Mouse (Mus musculus): ENCODE data around the gene Igsf11. TPM values are rescaled to one million over a fixed set of nuclear protein-coding genes. Genes with fewer than 3 reads are reported as not detected.

The Igsf11 gene
- polyA plus RNA-seq, 1 experiment from 2014 or later: 4.3 TPM

DNA sequence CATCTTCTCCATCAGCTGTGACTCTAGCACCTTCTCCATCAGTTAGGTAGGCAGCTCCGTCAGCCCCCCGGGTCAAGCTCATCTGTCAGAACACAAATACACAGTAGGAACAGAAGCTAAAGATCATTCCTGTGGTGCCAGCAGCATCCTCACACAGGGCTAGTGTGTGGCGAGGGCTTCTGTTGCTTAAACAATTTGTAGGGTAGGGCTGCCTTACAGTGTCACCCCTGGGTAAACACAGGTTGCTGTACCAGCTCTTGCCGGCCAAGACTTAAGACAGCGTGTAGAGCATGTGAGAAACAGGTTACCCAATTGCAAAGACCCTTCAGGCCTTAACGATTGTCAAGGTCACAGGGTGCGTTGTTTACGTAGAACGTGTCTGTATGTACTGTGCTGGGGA lies 15.8 kb downstream of the Igsf11 start:
- H3K4me1 ChIP-seq (replicated peaks): peaks cover 17% of the 10 kb centered on the region
- H3K9ac ChIP-seq: no peak overlapping the region
- no peak overlapping the region for H3K4me3 ChIP-seq
- no peak overlapping the region for H3K4me2 ChIP-seq
- H3K36me3 ChIP-seq: no peaks in the 10 kb centered on the region
- no peaks in the 10 kb centered on the region for H3K9me3 ChIP-seq
- H3K27me3 ChIP-seq: peaks cover 13% of the 10 kb centered on the region
- 0 out of 2 replicates have a peak, but pooled peaks have one; percentile 37 for ATAC-seq (ENCODE audit: low FRiP score, low read depth)
- no peak overlapping the region for H3K27ac ChIP-seq (replicated peaks)
- WGBS: 65% methylated on average over 9 of the region's 9 CpGs

DNA sequence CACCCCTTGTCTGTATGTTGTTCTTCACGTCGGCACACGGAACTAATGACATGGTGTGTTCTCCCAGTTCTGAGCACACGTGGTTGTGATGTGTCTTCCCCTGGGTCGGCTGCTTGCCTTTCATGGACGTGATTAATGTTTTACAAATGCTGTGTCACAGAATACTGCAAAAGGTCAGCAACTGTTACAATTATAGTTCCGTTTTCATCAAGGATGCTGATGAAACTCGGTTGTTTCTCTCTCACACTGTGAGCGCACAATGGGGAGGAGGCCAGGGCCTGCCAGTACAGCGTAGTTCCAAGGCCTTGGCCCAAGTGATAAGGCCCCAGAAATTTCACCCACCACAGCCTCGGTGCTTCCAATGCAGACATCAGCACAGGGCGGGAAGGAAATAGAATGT lies 17.0 kb downstream of the Igsf11 start:
- no peak overlapping the region for H3K4me3 ChIP-seq
- ATAC-seq (ENCODE audit: low FRiP score, low read depth): no peak
- no peak overlapping the region for H3K27ac ChIP-seq (replicated peaks)
- H3K4me1 ChIP-seq (replicated peaks): peaks cover 15% of the 10 kb centered on the region
- H3K9ac ChIP-seq: no peak overlapping the region
- no peaks in the 10 kb centered on the region for H3K9me3 ChIP-seq
- peaks cover 5% of the 10 kb centered on the region for H3K27me3 ChIP-seq
- H3K4me2 ChIP-seq: no peak overlapping the region
- no peaks in the 10 kb centered on the region for H3K36me3 ChIP-seq
- 59% methylated on average over 12 of the region's 12 CpGs for WGBS

DNA sequence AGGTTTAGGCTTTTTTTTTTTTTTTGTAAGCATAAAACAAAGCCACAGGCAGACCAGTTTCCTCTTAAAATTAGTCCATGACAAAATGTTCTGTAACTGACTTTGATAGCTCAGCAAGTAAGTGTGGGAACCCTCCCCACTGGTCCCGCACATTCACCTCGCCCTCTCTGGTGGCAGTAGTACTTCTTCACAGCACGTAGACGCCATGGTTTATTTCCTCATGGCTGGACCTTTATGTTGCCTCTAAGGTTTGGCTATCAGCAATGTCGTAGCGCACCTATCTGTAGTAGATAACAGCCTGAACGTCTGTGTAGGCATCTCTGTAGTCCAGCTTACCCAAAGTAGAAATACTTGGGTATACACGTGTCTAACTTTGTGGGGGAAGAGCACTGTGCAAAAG lies 17.6 kb downstream of the Igsf11 start:
- H3K4me3 ChIP-seq: no peak overlapping the region
- peaks cover 5% of the 10 kb centered on the region; the same call in 1 of the 2 replicates for H3K27me3 ChIP-seq
- no peak overlapping the region for H3K9ac ChIP-seq
- WGBS: 90% methylated on average over 8 of the region's 8 CpGs
- no peak for ATAC-seq (ENCODE audit: low FRiP score, low read depth)
- no peak overlapping the region for H3K27ac ChIP-seq (replicated peaks)
- no peaks in the 10 kb centered on the region for H3K9me3 ChIP-seq
- H3K4me1 ChIP-seq (replicated peaks): peaks cover 15% of the 10 kb centered on the region
- H3K4me2 ChIP-seq: no peak overlapping the region
- no peaks in the 10 kb centered on the region for H3K36me3 ChIP-seq

DNA sequence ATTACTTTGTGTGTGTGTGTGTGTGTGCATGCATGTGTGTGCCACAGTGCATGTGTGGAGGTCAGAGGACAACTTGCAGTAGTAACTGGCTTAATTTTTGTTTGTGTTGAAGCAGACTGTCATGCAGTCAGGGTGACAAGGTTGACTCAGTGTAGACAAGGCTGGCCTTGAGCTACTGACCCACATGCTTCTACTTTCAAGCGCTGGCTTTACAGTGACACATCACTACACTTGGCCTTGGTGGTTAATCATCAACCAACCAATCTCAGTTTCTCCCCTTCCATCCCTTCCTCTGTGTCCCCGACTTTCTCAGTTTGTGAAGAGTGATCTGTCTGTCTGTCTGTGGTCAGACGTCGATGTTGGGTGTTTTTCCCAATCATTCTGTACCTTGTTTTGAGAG lies 23.0 kb downstream of the Igsf11 start:
- Histone ChIP-seq H3K9ac (no peak overlapping the region), H3K27me3 (no peaks in the 10 kb centered on the region), H3K9me3 (no peaks in the 10 kb centered on the region), H3K4me2 (no peak overlapping the region), H3K27ac (replicated peaks) (no peak overlapping the region), H3K4me1 (replicated peaks) (no peaks in the 10 kb centered on the region), H3K36me3 (no peaks in the 10 kb centered on the region), H3K4me3 (no peak overlapping the region)
- no peak for ATAC-seq (ENCODE audit: low FRiP score, low read depth)
- 90% methylated on average over 4 of the region's 4 CpGs for WGBS

DNA sequence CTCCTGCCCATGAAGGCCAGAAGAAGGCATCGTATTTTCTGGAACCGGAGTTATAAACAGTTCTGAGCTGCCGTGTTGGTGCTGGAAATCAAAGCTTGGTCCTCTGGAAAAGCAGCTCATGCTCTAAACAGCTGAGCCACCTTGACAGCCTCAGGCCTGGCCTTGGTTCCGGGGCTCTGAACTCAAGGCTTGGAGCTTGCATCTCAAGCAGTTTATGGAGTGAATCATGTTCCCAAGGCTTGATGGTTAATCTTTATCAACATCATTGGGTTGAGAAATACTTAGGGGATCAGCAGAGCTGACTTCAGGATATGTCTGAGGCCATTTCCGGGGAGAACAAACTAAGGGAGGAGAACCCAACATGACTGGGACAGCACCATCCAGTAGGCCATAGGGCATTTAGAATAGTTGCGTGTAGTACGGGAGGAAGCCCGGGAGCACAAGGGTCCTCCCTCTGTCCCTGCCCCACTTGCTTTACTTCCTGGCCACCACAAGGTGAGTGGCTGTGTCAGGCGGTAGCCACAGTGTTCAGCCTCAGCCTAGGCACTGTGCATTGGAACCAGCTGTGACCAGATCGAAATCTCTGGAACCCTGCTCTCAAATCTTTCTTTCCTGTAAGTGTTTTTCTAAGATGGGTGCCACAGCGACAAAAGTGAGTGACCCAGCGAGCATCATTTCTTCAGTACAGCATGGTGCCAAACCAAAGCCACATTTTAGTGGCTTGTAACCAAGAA lies 23.7 kb downstream of the Igsf11 start:
- no peak overlapping the region for H3K9ac ChIP-seq
- H3K4me3 ChIP-seq: no peak overlapping the region
- H3K4me2 ChIP-seq: no peak overlapping the region
- no peak for ATAC-seq (ENCODE audit: low FRiP score, low read depth)
- H3K9me3 ChIP-seq: no peaks in the 10 kb centered on the region
- WGBS: 96% methylated on average over 12 of the region's 12 CpGs
- H3K4me1 ChIP-seq (replicated peaks): no peaks in the 10 kb centered on the region; the same call in 1 of the 2 replicates
- H3K27me3 ChIP-seq: no peaks in the 10 kb centered on the region
- no peak overlapping the region for H3K27ac ChIP-seq (replicated peaks)
- H3K36me3 ChIP-seq: no peaks in the 10 kb centered on the region

DNA sequence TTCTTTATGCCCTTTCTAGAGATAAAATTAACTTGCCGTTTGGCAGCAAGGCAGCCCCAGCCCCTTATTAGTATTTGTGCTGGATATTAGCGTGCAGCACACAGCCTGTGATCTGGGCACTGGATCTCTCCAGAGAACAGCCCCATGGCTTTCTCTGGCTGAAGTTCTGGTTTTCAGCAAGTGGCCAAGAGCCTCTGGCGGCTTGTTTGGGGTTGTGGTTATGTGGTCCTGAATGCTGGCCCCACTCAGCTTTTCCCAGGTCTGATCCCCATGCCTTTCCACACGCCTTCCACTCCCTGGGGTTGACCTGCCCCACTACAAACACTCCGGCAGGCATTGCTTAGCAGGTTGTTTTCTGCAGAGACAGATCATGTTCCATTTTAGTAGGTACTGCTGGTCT lies 24.4 kb downstream of the Igsf11 start:
- ATAC-seq (ENCODE audit: low FRiP score, low read depth): no peak
- no peak overlapping the region for H3K9ac ChIP-seq
- H3K4me1 ChIP-seq (replicated peaks): no peaks in the 10 kb centered on the region; the same call in 1 of the 2 replicates
- no peaks in the 10 kb centered on the region for H3K27me3 ChIP-seq
- no peak overlapping the region for H3K27ac ChIP-seq (replicated peaks)
- 84% methylated on average over 5 of the region's 5 CpGs for WGBS
- H3K9me3 ChIP-seq: no peaks in the 10 kb centered on the region
- H3K36me3 ChIP-seq: no peaks in the 10 kb centered on the region
- H3K4me2 ChIP-seq: no peak overlapping the region
- H3K4me3 ChIP-seq: no peak overlapping the region

DNA sequence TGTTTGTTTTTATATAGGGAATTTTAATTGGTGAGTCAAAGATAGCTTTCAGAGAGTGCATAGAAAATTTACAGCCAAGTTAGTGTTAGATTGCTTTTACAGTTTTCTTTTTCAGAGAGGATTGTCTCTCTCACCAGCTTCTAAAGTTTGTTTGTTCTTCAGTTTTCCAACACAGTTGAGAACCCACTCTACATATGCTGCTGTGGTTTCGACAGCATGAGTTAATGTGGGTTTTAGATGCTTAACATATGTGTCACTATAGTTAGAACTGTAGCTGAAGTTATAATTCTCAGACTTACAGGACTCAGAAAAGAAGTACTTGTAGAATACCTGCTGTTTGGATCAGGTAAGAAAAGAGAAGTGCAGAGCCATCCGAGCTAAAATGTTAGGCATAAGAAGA lies 25.6 kb downstream of the Igsf11 start:
- Histone ChIP-seq H3K4me3 (no peak overlapping the region), H3K27ac (replicated peaks) (no peak overlapping the region), H3K4me2 (no peak overlapping the region), H3K9me3 (no peaks in the 10 kb centered on the region), H3K27me3 (no peaks in the 10 kb centered on the region), H3K9ac (no peak overlapping the region), H3K36me3 (no peaks in the 10 kb centered on the region), H3K4me1 (replicated peaks) (no peaks in the 10 kb centered on the region; the same call in 1 of the 2 replicates)
- 94% methylated on average over 2 of the region's 2 CpGs for WGBS
- no peak for ATAC-seq (ENCODE audit: low FRiP score, low read depth)

DNA sequence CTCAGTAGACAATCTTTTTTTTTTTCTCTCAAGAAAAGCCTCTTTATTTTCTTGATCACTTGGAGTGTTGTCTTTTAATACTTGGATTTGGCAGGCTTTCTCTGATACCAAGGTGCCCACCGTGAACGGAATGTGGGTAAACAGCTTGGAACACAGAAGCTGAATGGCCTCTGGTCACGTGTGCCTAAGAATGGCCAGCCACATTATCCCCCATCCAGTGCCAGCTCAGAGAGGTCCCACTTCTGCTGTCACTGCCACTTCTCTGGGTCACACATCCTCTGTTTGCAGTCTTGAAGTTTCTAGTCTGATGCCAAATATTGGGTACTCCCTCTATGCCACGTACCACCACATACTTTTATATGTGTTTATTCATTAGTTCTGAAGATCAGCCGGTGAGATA lies 28.0 kb downstream of the Igsf11 start:
- no peaks in the 10 kb centered on the region for H3K9me3 ChIP-seq
- no peak overlapping the region for H3K4me2 ChIP-seq
- no peaks in the 10 kb centered on the region for H3K36me3 ChIP-seq
- no peak overlapping the region for H3K9ac ChIP-seq
- no peak overlapping the region for H3K4me3 ChIP-seq
- 69% methylated on average over 5 of the region's 5 CpGs for WGBS
- ATAC-seq (ENCODE audit: low FRiP score, low read depth): peak; percentile 78
- no peak overlapping the region for H3K27ac ChIP-seq (replicated peaks)
- H3K27me3 ChIP-seq: no peaks in the 10 kb centered on the region
- peaks cover 9% of the 10 kb centered on the region for H3K4me1 ChIP-seq (replicated peaks)

DNA sequence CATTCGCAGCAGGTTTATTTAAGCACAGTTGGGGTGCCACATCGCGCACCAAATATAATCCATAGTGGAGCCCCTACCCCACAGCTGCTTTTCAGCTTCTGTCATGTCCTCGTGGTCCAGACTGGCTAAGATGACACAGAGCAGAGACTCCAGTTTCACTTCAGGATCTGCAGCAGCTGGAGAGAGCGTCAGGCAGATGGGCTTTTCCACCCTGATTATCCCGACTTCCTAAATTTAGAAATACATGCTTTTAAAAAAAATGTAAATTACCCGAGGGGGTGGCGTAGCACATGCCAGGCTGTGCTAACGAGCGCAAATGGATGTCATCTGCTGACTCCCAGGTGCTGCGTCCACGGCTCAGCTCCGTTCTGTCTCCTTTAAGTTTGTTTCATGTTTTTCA lies 32.5 kb downstream of the Igsf11 start:
- Histone ChIP-seq H3K36me3 (no peaks in the 10 kb centered on the region), H3K27me3 (no peaks in the 10 kb centered on the region), H3K9me3 (no peaks in the 10 kb centered on the region), H3K9ac (no peak overlapping the region), H3K4me2 (peak overlapping the region; percentile 41), H3K4me1 (replicated peaks) (peaks cover 9% of the 10 kb centered on the region), H3K4me3 (no peak overlapping the region), H3K27ac (replicated peaks) (no peak overlapping the region; the same call in 1 of the 2 replicates)
- peak; percentile 59; the same call in 1 of the 2 replicates for ATAC-seq (ENCODE audit: low FRiP score, low read depth)
- 38% methylated on average over 13 of the region's 13 CpGs for WGBS

DNA sequence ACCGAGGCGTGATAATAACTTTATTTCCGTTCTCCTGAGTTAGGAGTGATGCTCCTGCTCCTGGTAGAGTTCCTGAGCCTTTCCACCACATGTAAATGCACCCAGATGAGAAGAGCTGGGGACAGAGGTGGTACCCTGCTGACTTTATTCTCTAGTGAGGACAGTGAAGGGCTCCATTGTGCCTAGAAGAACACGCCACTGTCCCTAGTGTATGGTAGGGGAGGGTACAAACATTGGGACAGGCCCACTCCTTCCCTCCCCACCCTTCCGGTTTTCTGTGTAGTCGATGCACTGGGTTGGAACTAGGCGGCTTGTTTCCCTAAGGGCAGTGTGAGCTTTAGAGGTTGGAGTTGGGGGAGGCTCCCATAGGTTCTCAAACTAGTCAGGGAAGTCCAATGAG lies 36.3 kb downstream of the Igsf11 start:
- H3K9me3 ChIP-seq: no peaks in the 10 kb centered on the region
- H3K4me1 ChIP-seq (replicated peaks): peaks cover 9% of the 10 kb centered on the region
- H3K27me3 ChIP-seq: no peaks in the 10 kb centered on the region
- H3K36me3 ChIP-seq: no peaks in the 10 kb centered on the region
- ATAC-seq (ENCODE audit: low FRiP score, low read depth): no peak
- H3K4me3 ChIP-seq: no peak overlapping the region
- H3K4me2 ChIP-seq: no peak overlapping the region
- H3K9ac ChIP-seq: no peak overlapping the region
- 85% methylated on average over 7 of the region's 7 CpGs for WGBS
- no peak overlapping the region for H3K27ac ChIP-seq (replicated peaks)

DNA sequence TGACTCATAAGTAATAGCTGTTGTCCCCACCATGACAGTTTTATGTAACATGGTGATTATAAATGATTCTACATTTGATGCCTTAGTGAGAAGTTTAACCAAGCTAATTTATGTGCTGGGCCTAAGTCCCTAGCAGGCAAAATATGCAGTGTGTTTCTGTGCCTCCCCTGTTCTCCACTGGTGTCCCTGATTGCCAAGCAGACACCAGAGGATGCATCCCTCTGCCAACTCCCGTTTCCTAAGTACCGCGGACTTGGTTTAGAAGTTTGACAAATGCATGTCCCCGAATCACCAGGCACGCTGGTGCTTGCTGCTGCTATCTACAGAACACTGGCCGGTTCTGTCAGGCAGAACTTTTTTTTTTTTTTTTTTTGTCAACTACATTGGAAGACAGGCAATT lies 39.0 kb downstream of the Igsf11 start:
- no peaks in the 10 kb centered on the region for H3K27me3 ChIP-seq
- no peak overlapping the region for H3K4me3 ChIP-seq
- H3K4me2 ChIP-seq: no peak overlapping the region
- no peak overlapping the region; the same call in 1 of the 2 replicates for H3K27ac ChIP-seq (replicated peaks)
- H3K36me3 ChIP-seq: no peaks in the 10 kb centered on the region
- 71% methylated on average over 6 of the region's 6 CpGs for WGBS
- no peaks in the 10 kb centered on the region for H3K9me3 ChIP-seq
- no peaks in the 10 kb centered on the region for H3K4me1 ChIP-seq (replicated peaks)
- ATAC-seq (ENCODE audit: low FRiP score, low read depth): no peak
- no peak overlapping the region for H3K9ac ChIP-seq

DNA sequence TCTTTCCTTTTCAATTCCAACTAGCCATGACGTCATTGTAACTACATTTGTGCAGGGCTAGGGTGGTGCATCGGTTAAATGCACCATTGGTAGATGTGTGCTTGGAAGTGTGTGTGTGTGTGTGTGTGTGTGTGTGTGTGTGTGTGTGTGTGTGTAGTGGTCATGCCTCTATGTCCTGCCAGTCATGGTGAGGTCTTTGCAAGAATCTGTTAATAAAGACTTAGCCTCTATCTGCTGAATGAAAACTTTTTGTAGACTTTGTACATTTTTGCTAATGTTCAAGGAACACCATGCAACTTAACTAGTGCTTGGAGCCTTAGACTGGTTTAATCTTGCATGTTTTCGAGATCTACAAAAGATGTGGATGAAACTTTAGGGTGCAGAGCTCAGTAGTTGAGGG lies 48.3 kb downstream of the Igsf11 start:
- H3K9ac ChIP-seq: no peak overlapping the region
- no peaks in the 10 kb centered on the region for H3K9me3 ChIP-seq
- H3K36me3 ChIP-seq: no peaks in the 10 kb centered on the region
- H3K27me3 ChIP-seq: no peaks in the 10 kb centered on the region
- WGBS: 50% methylated on average over 3 of the region's 3 CpGs
- H3K4me2 ChIP-seq: no peak overlapping the region
- H3K27ac ChIP-seq (replicated peaks): peak overlapping the region; percentile 65
- no peak for ATAC-seq (ENCODE audit: low FRiP score, low read depth)
- H3K4me3 ChIP-seq: no peak overlapping the region
- peaks cover 19% of the 10 kb centered on the region for H3K4me1 ChIP-seq (replicated peaks)

DNA sequence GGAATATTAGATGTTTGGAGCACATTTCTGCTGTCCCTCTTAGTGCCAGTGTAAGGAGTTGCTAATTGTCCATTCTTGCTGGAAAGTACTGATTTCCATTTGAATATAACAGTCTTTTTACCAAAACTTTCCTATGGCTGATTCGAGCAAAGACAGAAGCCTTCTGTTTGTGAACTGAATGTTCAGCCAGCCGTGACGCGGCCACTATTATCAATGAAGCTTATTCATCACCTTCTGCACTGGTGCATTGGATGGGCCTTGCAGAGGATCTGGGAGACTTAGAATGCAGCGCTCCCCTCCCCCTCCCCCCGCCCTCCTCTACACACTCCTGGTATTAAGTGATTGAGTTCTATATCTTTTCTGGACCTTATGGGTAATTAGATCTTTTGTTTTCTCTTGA lies 48.8 kb downstream of the Igsf11 start:
- Histone ChIP-seq H3K4me2 (no peak overlapping the region), H3K27ac (replicated peaks) (peak overlapping the region; percentile 65), H3K9ac (no peak overlapping the region), H3K27me3 (no peaks in the 10 kb centered on the region), H3K36me3 (no peaks in the 10 kb centered on the region), H3K4me3 (no peak overlapping the region), H3K9me3 (no peaks in the 10 kb centered on the region), H3K4me1 (replicated peaks) (peaks cover 24% of the 10 kb centered on the region)
- 15% methylated on average over 6 of the region's 6 CpGs for WGBS
- peak; percentile 80 for ATAC-seq (ENCODE audit: low FRiP score, low read depth)

Measured in hindbrain, embryonic 15.5 days (tissue).